Mouse (Mus musculus) lung, adult 2 months (tissue): ENCODE results near the gene Fxyd6. TPM values are rescaled to one million over a fixed set of nuclear protein-coding genes. Genes with fewer than 3 reads are reported as not detected.

Source experiments
- DNase-seq: peaks from one replicate; pipeline ENCODE4 v3.0.0; 2022
- H3K4me1 ChIP-seq: fragments of 200-500 bp; 2 replicates; pipeline ENCODE4 v1.6.1; 2011; ENCODE audit warnings: low read length; ENCODE audit not compliant: control insufficient read depth, insufficient read depth
- H3K4me3 ChIP-seq: fragments of 200-500 bp; replicated peaks from 2 replicates; pipeline ENCODE3; 2011; ENCODE audit warnings: low read depth, mild to moderate bottlenecking, control low read depth, low read length; ENCODE audit errors: extremely low read depth
- CTCF ChIP-seq: fragments of 200-500 bp; IDR thresholded peaks from 2 replicates; pipeline ENCODE4 v1.5.1; 2011; ENCODE audit warnings: mild to moderate bottlenecking, low read length, control low read depth; ENCODE audit not compliant: insufficient read depth
- POLR2A ChIP-seq: fragments of 200-500 bp; IDR thresholded peaks from 2 replicates; pipeline ENCODE4 v1.6.1; 2011; ENCODE audit warnings: low read depth, mild to moderate bottlenecking, control low read depth, low read length, borderline replicate concordance; ENCODE audit errors: extremely low read depth
- WGBS: fragments of 180-500 bp; shearing (Covaris S2); methylation state at CpG from one replicate; pipeline ENCODE4 v1.1.7; 2018; 5-methylcytosine and 5-hydroxymethylcytosine counted together
- polyA plus RNA-seq: library from polyadenylated mRNA; depleted of rRNA; stranded (reverse); fragments of >200 nt; gene quantifications from 2 replicates; pipeline ENCODE4 v1.2.3, GENCODE M21; 2012

The Fxyd6 gene
- polyA plus RNA-seq, 1 experiment, result 31.7 TPM

DNA sequence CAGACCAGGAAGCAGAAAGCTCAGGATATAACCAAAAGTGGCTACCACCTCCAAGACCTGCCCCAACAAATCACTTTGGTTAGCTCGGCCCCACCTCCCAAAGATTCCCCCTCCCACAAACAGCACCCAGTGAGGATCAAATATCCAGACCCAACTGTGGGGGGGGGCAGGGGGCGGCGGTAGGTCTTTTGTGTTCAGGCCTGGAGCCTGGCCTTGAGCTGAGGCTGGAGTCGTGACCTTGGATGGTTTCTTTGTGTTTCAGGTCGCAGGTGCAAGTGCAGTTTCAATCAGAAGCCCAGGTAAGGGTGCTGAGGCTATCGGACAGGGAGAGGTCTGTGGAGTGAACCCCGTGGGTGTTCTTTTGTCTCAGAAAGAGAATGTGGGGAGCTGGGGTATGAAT is 21.3 kb downstream of the Fxyd6 start:
- H3K4me3 ChIP-seq, result no peak overlapping the region
- DNase-seq, result no peak
- no peaks in the 10 kb centered on the region for H3K4me1 ChIP-seq
- no peak for TF ChIP-seq POLR2A
- TF ChIP-seq CTCF, result no peak
- WGBS, result 64% methylated on average over 7 of the region's 7 CpGs

DNA sequence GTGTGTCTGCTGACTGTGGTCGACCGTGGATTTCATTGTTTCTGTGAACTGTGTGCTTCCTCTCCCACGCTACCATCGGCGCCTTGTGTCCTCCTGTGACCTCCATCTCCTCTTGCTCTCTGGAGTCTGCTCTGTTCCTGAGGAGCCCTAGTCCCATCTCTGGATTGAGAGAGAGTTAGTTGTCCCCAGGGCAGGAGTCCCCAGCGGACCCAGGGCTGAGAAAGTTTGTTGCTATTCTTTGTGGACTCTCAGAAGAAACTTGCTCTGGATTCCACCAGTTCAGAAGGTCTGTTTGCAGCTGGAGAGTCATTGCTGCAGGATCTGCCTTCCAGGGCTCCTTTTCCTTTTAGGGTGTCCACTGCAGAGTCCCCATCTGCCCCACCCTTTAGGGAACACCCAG is 25.2 kb downstream of the Fxyd6 start:
- TF ChIP-seq POLR2A, result no peak
- TF ChIP-seq CTCF, result no peak
- Histone ChIP-seq H3K4me1 (no peaks in the 10 kb centered on the region), H3K4me3 (no peak overlapping the region)
- DNase-seq, result no peak
- 83% methylated on average over 6 of the region's 6 CpGs for WGBS

- H3K4me3 ChIP-seq, result no peak overlapping the region
- no peak for TF ChIP-seq POLR2A
- no peak for DNase-seq
- H3K4me1 ChIP-seq, result no peaks in the 10 kb centered on the region
- WGBS, result 43% methylated on average over 3 of the region's 3 CpGs
Observed at GRCm38 (mm10) chr9:45395796-45396195, 25.8 kb downstream of the Fxyd6 start.

DNA sequence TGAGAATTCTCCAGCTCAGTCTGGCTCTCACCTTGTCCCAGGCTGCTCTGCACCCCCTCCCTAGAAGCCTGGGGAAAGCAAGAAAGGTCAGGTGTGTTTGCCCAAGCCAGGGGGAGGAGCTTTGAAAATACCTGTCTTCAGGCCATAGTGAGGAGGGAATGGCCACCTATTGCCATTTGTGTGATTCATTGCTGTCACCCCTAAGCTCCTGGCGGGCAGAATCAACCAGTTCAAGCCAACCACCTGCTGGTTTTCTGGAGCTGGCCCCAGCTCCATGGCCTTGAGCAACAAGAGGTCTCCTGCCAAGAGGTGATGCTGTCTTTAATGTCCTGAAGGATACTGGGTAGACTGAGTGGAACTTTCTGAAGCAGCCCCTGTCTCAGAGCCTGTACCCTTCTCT is 28.4 kb downstream of the Fxyd6 start:
- WGBS, result 50% methylated on average over 1 of the region's 1 CpGs
- TF ChIP-seq CTCF (no peak), POLR2A (no peak)
- no peak for DNase-seq
- H3K4me1 ChIP-seq, result no peaks in the 10 kb centered on the region
- H3K4me3 ChIP-seq, result no peak overlapping the region

DNA sequence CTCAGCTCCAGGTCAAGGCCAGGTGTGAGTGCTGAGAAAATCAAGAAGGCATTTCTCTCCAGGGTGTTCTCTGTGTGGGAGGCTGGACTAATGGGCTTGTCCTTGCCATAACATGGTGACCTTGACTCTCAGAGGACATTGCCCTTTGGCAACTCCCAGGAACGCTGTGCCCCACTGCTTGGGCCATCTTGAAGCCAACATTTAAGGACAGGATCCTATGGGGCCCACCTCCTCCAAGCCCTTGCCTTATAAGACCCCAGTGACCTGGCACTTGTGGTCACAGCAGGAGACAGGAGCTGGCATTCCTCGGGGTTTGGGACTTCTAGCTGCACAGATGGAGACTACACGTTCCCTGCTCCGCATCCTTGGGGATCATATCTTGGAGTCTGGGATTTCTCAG is 29.4 kb downstream of the Fxyd6 start, which contains the start of gene Fxyd2:
Gene Fxyd2, plus strand, starts transcription at position 236 of the 400 bp plus-strand sequence.
- Histone ChIP-seq H3K4me1 (no peaks in the 10 kb centered on the region), H3K4me3 (no peak within 1 kb of the TSS)
- TF ChIP-seq CTCF (no peak), POLR2A (no peak)
- DNase-seq, result no peak
- WGBS, result 86% methylated on average over 4 of the region's 4 CpGs

GRCm38 (mm10) chr9:45401851-45402250 is 31.9 kb downstream of the Fxyd6 start:
- Histone ChIP-seq H3K4me1 (no peaks in the 10 kb centered on the region), H3K4me3 (no peak overlapping the region)
- TF ChIP-seq CTCF (no peak), POLR2A (no peak)
- WGBS, result 56% methylated on average over 4 of the region's 4 CpGs
- no peak for DNase-seq

GRCm38 (mm10) chr9:45402957-45403356 is 33.0 kb downstream of the Fxyd6 start:
- DNase-seq, result no peak
- no peak overlapping the region for H3K4me3 ChIP-seq
- TF ChIP-seq CTCF, result no peak
- TF ChIP-seq POLR2A, result no peak
- H3K4me1 ChIP-seq, result no peaks in the 10 kb centered on the region
- WGBS, result 51% methylated on average over 2 of the region's 2 CpGs

DNA sequence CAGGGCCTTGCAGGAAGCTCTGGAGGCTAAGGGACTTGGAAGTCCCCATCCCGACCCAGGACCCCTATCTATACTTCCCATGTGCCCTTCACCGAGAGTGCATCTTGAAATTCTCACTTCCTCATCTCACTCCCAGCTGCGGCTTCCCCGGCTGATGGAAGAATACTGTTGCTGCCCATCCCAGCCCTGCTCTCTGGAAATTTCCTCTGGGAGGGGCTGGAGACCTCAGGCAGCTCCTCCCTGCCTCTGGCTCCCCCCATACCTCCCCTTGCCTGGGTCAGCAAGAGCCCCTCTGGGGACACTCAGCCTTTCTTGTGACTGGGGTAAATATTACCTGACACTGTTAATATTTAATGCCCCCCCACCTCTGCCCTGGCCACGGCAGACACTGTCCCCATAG is 35.7 kb downstream of the Fxyd6 start:
- WGBS, result 45% methylated on average over 5 of the region's 5 CpGs
- DNase-seq, result no peak
- no peaks in the 10 kb centered on the region for H3K4me1 ChIP-seq
- TF ChIP-seq POLR2A (no peak), CTCF (no peak)
- H3K4me3 ChIP-seq, result no peak overlapping the region

GRCm38 (mm10) chr9:45406808-45407207 is 36.8 kb downstream of the Fxyd6 start:
- TF ChIP-seq CTCF (no peak), POLR2A (no peak)
- Histone ChIP-seq H3K4me1 (peaks cover under 1% of the 10 kb centered on the region; the same call in 1 of the 2 replicates), H3K4me3 (no peak overlapping the region)
- no peak for DNase-seq
- 92% methylated on average over 3 of the region's 3 CpGs for WGBS

DNA sequence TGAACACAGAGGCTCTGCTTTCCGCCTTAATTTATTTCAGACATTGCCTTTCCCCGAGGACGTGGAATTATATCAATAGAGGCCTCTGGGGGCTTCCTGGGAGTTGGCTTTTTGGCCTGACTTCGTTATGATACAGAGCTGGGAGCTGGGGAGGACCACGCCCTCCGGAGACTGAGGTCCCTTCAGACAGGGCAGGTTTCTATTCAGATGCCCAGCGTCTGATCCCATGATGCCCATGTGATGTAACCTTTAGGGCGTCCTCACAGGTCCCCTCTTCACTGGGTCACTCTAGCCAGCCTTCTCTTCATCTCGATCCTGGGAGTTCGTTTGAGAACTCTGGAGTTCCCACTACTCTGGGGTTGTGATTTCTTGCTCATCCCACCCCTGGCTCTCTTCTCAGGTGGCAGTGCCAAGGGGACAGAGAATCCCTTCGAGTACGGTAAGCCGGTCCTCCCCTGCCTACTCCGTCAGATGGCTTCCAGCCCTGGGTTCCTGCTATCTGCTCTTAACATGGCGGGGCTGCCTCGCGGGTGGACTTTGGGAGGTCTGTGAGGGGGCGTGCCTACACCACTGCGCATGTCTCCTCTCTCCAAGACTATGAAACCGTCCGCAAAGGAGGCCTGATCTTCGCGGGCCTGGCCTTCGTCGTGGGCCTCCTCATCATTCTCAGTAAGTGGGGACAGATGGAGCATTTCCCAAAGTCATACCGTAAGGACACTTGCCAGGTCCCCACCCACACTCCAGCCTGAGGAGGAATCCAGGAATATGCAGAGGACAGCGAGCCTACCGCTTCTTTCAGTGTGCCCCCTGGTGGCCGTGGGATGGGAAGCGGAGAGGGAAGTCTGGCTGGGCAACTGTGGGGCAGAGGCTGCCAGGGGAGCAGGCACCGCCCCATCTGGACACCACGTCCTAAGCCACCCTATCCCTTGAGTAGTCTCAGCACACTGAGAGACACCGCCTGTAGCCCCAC is 38.0 kb downstream of the Fxyd6 start:
- peak; percentile 66 for TF ChIP-seq CTCF
- TF ChIP-seq POLR2A, result no peak
- Histone ChIP-seq H3K4me1 (peaks cover 2% of the 10 kb centered on the region; the same call in 1 of the 2 replicates), H3K4me3 (peak overlapping the region; percentile 18)
- 36% methylated on average over 33 of the region's 33 CpGs for WGBS
- peak; percentile 66 for DNase-seq
